Mouse (Mus musculus) brain, embryonic 14.5 days (tissue): ENCODE results near the gene Gdnf.

Experiments used
- CTCF ChIP-seq: fragments of 200-500 bp; IDR thresholded peaks from 2 replicates; pipeline ENCODE4 v1.5.1; 2012; ENCODE audit warnings: inconsistent platforms, mild to moderate bottlenecking, moderate library complexity, borderline replicate concordance; ENCODE audit not compliant: insufficient read depth, insufficient read length; ENCODE audit errors: extremely low read depth
- POLR2A ChIP-seq: fragments of 200-500 bp; IDR thresholded peaks from 2 replicates; pipeline ENCODE4 v1.6.1; 2012; ENCODE audit warnings: mild to moderate bottlenecking, inconsistent platforms, borderline replicate concordance; ENCODE audit not compliant: poor library complexity, insufficient read depth, insufficient read length, severe bottlenecking; ENCODE audit errors: extremely low read depth

- no peak for TF ChIP-seq CTCF
- no peak for TF ChIP-seq POLR2A
Measured at GRCm38 (mm10) chr15:7823886-7824285, 13.2 kb downstream of the Gdnf start.
